Mouse (Mus musculus) heart, embryonic 14.5 days (tissue): ENCODE results near the gene Gm45808. TPM values are rescaled to one million over a fixed set of nuclear protein-coding genes. Genes with fewer than 3 reads are reported as not detected.
A peak's percentile ranks its signal among the peaks of the same experiment; 100 is the strongest.
"Not testable (repeated sequence)": the region's sequence is repeated elsewhere in the genome, so short reads cannot be mapped to it uniquely, and the experiment has no call there.

Experiments used
- ATAC-seq: fragments of 200-750 bp; cut with Nextera tagmentation; 2 replicates; pipeline ENCODE4 v1.8.0; 2017; ENCODE audit warnings: low read depth, moderate TSS enrichment; ENCODE audit not compliant: insufficient number of reproducible peaks, insufficient read depth, low FRiP score
- H3K27ac ChIP-seq, 2 experiments: fragments of 200-500 bp in 1 of 2; fragments of 300-500 bp in 1 of 2; sonication (generic) in 1 of 2; replicated peaks in 1 of 2; 2 replicates each; pipeline ENCODE4 v1.5.1; 2012 to 2014; ENCODE audit warnings: low read depth in 2 of 2, low read length in 2 of 2, control low read depth in 1 of 2, mild to moderate bottlenecking in 1 of 2, mixed read lengths in 1 of 2; ENCODE audit not compliant: control insufficient read depth in 1 of 2, insufficient read depth in 1 of 2
- H3K27me3 ChIP-seq: fragments of 300-500 bp; sonication (generic); 2 replicates; pipeline ENCODE4 v1.6.1; 2014; ENCODE audit warnings: mild to moderate bottlenecking, low read length, control low read depth; ENCODE audit not compliant: control insufficient read depth, insufficient read depth
- H3K36me3 ChIP-seq: fragments of 300-500 bp; sonication (generic); 2 replicates; pipeline ENCODE4 v1.6.1; 2014; ENCODE audit warnings: mild to moderate bottlenecking, control low read depth, low read length, mixed read lengths; ENCODE audit not compliant: control insufficient read depth, insufficient read depth
- H3K4me1 ChIP-seq, 2 experiments: fragments of 200-500 bp in 1 of 2; fragments of 300-500 bp in 1 of 2; sonication (generic) in 1 of 2; 2 replicates each; pipeline ENCODE4 v1.6.1; 2012 to 2014; ENCODE audit warnings: low read length in 2 of 2, control low read depth in 1 of 2, mixed read lengths in 1 of 2; ENCODE audit not compliant: control insufficient read depth in 2 of 2, insufficient read depth in 2 of 2
- H3K4me2 ChIP-seq: fragments of 300-500 bp; sonication (generic); 2 replicates; pipeline ENCODE4 v1.6.1; 2014; ENCODE audit warnings: mild to moderate bottlenecking, low read length
- H3K4me3 ChIP-seq, 2 experiments: fragments of 200-500 bp in 1 of 2; fragments of 300-500 bp in 1 of 2; sonication (generic) in 1 of 2; 2 replicates each; pipeline ENCODE4 v1.5.1; 2012 to 2014; ENCODE audit warnings: low read length in 2 of 2, mild to moderate bottlenecking in 2 of 2, control low read depth in 1 of 2, low read depth in 1 of 2, moderate library complexity in 1 of 2; ENCODE audit not compliant: control insufficient read depth in 1 of 2, insufficient read depth in 1 of 2
- H3K9ac ChIP-seq: fragments of 300-500 bp; sonication (generic); 2 replicates; pipeline ENCODE4 v1.6.1; 2014; ENCODE audit warnings: mild to moderate bottlenecking, low read length
- H3K9me3 ChIP-seq: fragments of 300-500 bp; sonication (generic); 2 replicates; pipeline ENCODE4 v1.6.1; 2016; ENCODE audit warnings: low read length, control low read depth; ENCODE audit not compliant: control insufficient read depth
- WGBS: fragments of 180-500 bp; shearing (Covaris S2); extraction: QIAGEN DNeasy Blood & Tissue Kit; methylation state at CpG from one replicate; pipeline ENCODE4 v1.1.7; 2014; 5-methylcytosine and 5-hydroxymethylcytosine counted together
- polyA plus RNA-seq: library from polyadenylated mRNA; unstranded; fragments of >200 nt; fragmentation: Nextera tagmentation; extraction: Ambion mirVana; gene quantifications from 2 replicates; pipeline ENCODE4 v1.2.1, GENCODE M21; 2014

Gene Gm45808
- polyA plus RNA-seq, 1 experiment from 2014 or later, result not detected

- H3K36me3 ChIP-seq, result peaks cover 19% of the 10 kb centered on the region
- no peaks in the 10 kb centered on the region for H3K27me3 ChIP-seq
- no peak overlapping the region for H3K4me2 ChIP-seq
- H3K4me3 ChIP-seq, result no peak overlapping the region
- H3K27ac ChIP-seq, result no peak overlapping the region
- WGBS, result 70% methylated on average over 8 of the region's 8 CpGs
- H3K9me3 ChIP-seq, result no peaks in the 10 kb centered on the region
- no peak overlapping the region for H3K9ac ChIP-seq
- peaks cover 13 to 22% of the 10 kb centered on the region in 2 experiments for H3K4me1 ChIP-seq
- no peak for ATAC-seq
These were observed 32.9 kb upstream of the Gm45808 start for GRCm38 (mm10) chr7:45519345-45520120.

- H3K27me3 ChIP-seq, result no peaks in the 10 kb centered on the region
- WGBS, result 91% methylated on average over 16 of the region's 16 CpGs
- no peak overlapping the region for H3K27ac ChIP-seq
- no peaks in the 10 kb centered on the region for H3K9me3 ChIP-seq
- no peak overlapping the region for H3K4me2 ChIP-seq
- H3K9ac ChIP-seq, result no peak overlapping the region
- no peak for ATAC-seq
- H3K36me3 ChIP-seq, result peaks cover 12% of the 10 kb centered on the region
- H3K4me1 ChIP-seq, result peaks cover 10 to 16% of the 10 kb centered on the region in 2 experiments
- no peak overlapping the region for H3K4me3 ChIP-seq
These were observed 32.0 kb upstream of the Gm45808 start for GRCm38 (mm10) chr7:45518618-45519017.

GRCm38 (mm10) chr7:45516846-45517245, 30.2 kb upstream of the Gm45808 start:
- ATAC-seq, H3K36me3 ChIP-seq, H3K4me3 ChIP-seq, H3K4me1 ChIP-seq, H3K9ac ChIP-seq, H3K9me3 ChIP-seq, H3K27ac ChIP-seq, H3K27me3 ChIP-seq, H3K4me2 ChIP-seq: not testable (repeated sequence)
- 74% methylated on average over 5 of the region's 5 CpGs for WGBS

GRCm38 (mm10) chr7:45515436-45515835, 28.8 kb upstream of the Gm45808 start:
- ATAC-seq, result 0 out of 2 replicates have a peak, but pooled peaks have one; percentile 24
- Histone ChIP-seq H3K4me3 (no peak overlapping the region), H3K27ac (peak overlapping the region; percentile 8 to 19; a peak in 1 of 4 replicates), H3K36me3 (no peaks in the 10 kb centered on the region), H3K9ac (peak overlapping the region; percentile 16; the same call in 1 of the 2 replicates), H3K4me2 (peak overlapping the region; percentile 47), H3K27me3 (no peaks in the 10 kb centered on the region), H3K9me3 (no peaks in the 10 kb centered on the region), H3K4me1 (peaks cover 4 to 6% of the 10 kb centered on the region in 2 experiments; a peak in 3 of 4 replicates)
- WGBS, result 16% methylated on average over 16 of the region's 16 CpGs

- WGBS, result 78% methylated on average over 7 of the region's 7 CpGs
- H3K4me2 ChIP-seq, result no peak overlapping the region
- ATAC-seq, result no peak
- H3K36me3 ChIP-seq, result no peaks in the 10 kb centered on the region
- H3K4me3 ChIP-seq, result no peak overlapping the region
- no peaks in the 10 kb centered on the region for H3K27me3 ChIP-seq
- H3K27ac ChIP-seq, result no peak overlapping the region
- H3K4me1 ChIP-seq, result peaks cover 7 to 8% of the 10 kb centered on the region in 2 experiments
- no peaks in the 10 kb centered on the region for H3K9me3 ChIP-seq
- no peak overlapping the region for H3K9ac ChIP-seq
These were observed 27.8 kb upstream of the Gm45808 start for GRCm38 (mm10) chr7:45514411-45514810.

GRCm38 (mm10) chr7:45509912-45510787, 23.5 kb upstream of the Gm45808 start, which contains the start of gene Nucb1:
TSS of gene Nucb1 (minus strand) at chr7:45510406.
- ATAC-seq, result peak; percentile 84
- Histone ChIP-seq H3K9me3 (no peaks in the 10 kb centered on the region), H3K4me1 (peaks cover 6 to 15% of the 10 kb centered on the region in 2 experiments), H3K27ac (peak within 1 kb of the TSS; percentile 86 to 87), H3K36me3 (peaks cover 30% of the 10 kb centered on the region), H3K4me3 (peak within 1 kb of the TSS; percentile 76 to 92), H3K4me2 (peak within 1 kb of the TSS; percentile 85), H3K9ac (peak within 1 kb of the TSS; percentile 87), H3K27me3 (no peaks in the 10 kb centered on the region)
- 1% methylated on average over 44 of the region's 44 CpGs for WGBS

GRCm38 (mm10) chr7:45509181-45509882, 22.7 kb upstream of the Gm45808 start:
- peak overlapping the region; percentile 87 for H3K9ac ChIP-seq
- H3K27me3 ChIP-seq, result no peaks in the 10 kb centered on the region
- H3K36me3 ChIP-seq, result peaks cover 37% of the 10 kb centered on the region
- H3K9me3 ChIP-seq, result no peaks in the 10 kb centered on the region
- ATAC-seq, result no peak
- H3K4me1 ChIP-seq, result peaks cover 6 to 15% of the 10 kb centered on the region in 2 experiments
- H3K27ac ChIP-seq, result peak overlapping the region in 1 of 2 experiments; percentile 87; a peak in 2 of 4 replicates
- H3K4me2 ChIP-seq, result peak overlapping the region; percentile 85
- H3K4me3 ChIP-seq, result peak overlapping the region; percentile 76 to 92
- WGBS, result 35% methylated on average over 19 of the region's 19 CpGs
